Mouse (Mus musculus) liver, adult 2 months (tissue): ENCODE data around the gene Lef1. TPM values are rescaled to one million over a fixed set of nuclear protein-coding genes. Genes with fewer than 3 reads are reported as not detected.

Experiments used
- DNase-seq: peaks from one replicate; pipeline ENCODE4 v3.0.0-alpha.2; 2011; ENCODE audit warnings: low read depth, low spot score; ENCODE audit errors: extremely low read depth
- H3K27ac ChIP-seq: fragments of 200-500 bp; replicated peaks from 2 replicates; pipeline ENCODE4 v1.5.1; 2012; ENCODE audit warnings: low read depth, mild to moderate bottlenecking, control low read depth, inconsistent platforms, low read length; ENCODE audit not compliant: insufficient read depth
- H3K27me3 ChIP-seq: fragments of 200-500 bp; 2 replicates; pipeline ENCODE4 v1.6.1; 2012; ENCODE audit warnings: mild to moderate bottlenecking, moderate library complexity, low read length, inconsistent platforms; ENCODE audit not compliant: control insufficient read depth, insufficient read depth
- H3K36me3 ChIP-seq: fragments of 200-500 bp; 2 replicates; pipeline ENCODE4 v1.6.1; 2012; ENCODE audit warnings: low read length, inconsistent platforms; ENCODE audit not compliant: control insufficient read depth, insufficient read depth
- H3K4me1 ChIP-seq: fragments of 200-500 bp; 2 replicates; pipeline ENCODE4 v1.6.1; 2011; ENCODE audit warnings: low read length; ENCODE audit not compliant: control insufficient read depth, insufficient read depth
- H3K4me3 ChIP-seq: fragments of 200-500 bp; 2 replicates; pipeline ENCODE4 v1.5.1; 2011; ENCODE audit warnings: low read depth, mild to moderate bottlenecking, control low read depth, low read length, moderate library complexity; ENCODE audit not compliant: insufficient read depth
- H3K79me2 ChIP-seq: fragments of 200-500 bp; 2 replicates; pipeline ENCODE4 v1.6.1; 2012; ENCODE audit warnings: inconsistent platforms, mild to moderate bottlenecking, low read length, moderate library complexity; ENCODE audit not compliant: control insufficient read depth, insufficient read depth
- H3K9ac ChIP-seq: fragments of 200-500 bp; 2 replicates; pipeline ENCODE4 v1.6.1; 2012; ENCODE audit warnings: low read depth, mild to moderate bottlenecking, control low read depth, inconsistent platforms, low read length
- CTCF ChIP-seq: fragments of 200-500 bp; IDR thresholded peaks from 2 replicates; pipeline ENCODE4 v1.5.1; 2011; ENCODE audit warnings: low read depth, low read length, control low read depth
- POLR2A ChIP-seq: fragments of 200-500 bp; IDR thresholded peaks from 2 replicates; pipeline ENCODE4 v1.6.1; 2011; ENCODE audit warnings: low read length, control low read depth; ENCODE audit not compliant: insufficient read depth; ENCODE audit errors: extremely low read depth
- WGBS: fragments of 180-500 bp; shearing (Covaris S2); methylation state at CpG from one replicate; pipeline ENCODE4 v1.1.7; 2018; 5-methylcytosine and 5-hydroxymethylcytosine counted together
- polyA plus RNA-seq: library from polyadenylated mRNA; depleted of rRNA; stranded (reverse); fragments of >200 nt; gene quantifications from 2 replicates; pipeline ENCODE4 v1.2.3, GENCODE M21; 2012
- total RNA-seq: library from RNA; depleted of rRNA; stranded (reverse); fragments of >200 nt; gene quantifications from 2 replicates; pipeline ENCODE4 v1.2.3, GENCODE M21; 2014

Lef1 gene
- total and polyA plus RNA-seq, 2 experiments: 0.37 to 0.45 TPM

- TF ChIP-seq POLR2A: no peak
- TF ChIP-seq CTCF: no peak
- H3K36me3 ChIP-seq: no peaks in the 10 kb centered on the region
- no peak overlapping the region for H3K27ac ChIP-seq
- no peaks in the 10 kb centered on the region for H3K4me1 ChIP-seq
- no peaks in the 10 kb centered on the region for H3K27me3 ChIP-seq
- no peak overlapping the region for H3K4me3 ChIP-seq
- WGBS: 63% methylated on average over 7 of the region's 7 CpGs
- no peak overlapping the region for H3K9ac ChIP-seq
- no peak for DNase-seq
- no peaks in the 10 kb centered on the region for H3K79me2 ChIP-seq
These were observed 92.0 kb downstream of the Lef1 start for GRCm38 (mm10) chr3:131202311-131202710.

GRCm38 (mm10) chr3:131207846-131208245 lies 97.6 kb downstream of the Lef1 start:
- no peak for DNase-seq
- no peaks in the 10 kb centered on the region for H3K27me3 ChIP-seq
- H3K4me3 ChIP-seq: no peak overlapping the region
- no peak overlapping the region for H3K9ac ChIP-seq
- 75% methylated on average over 5 of the region's 5 CpGs for WGBS
- H3K79me2 ChIP-seq: no peaks in the 10 kb centered on the region
- TF ChIP-seq CTCF (no peak), POLR2A (no peak)
- no peak overlapping the region for H3K27ac ChIP-seq
- no peaks in the 10 kb centered on the region for H3K36me3 ChIP-seq
- H3K4me1 ChIP-seq: no peaks in the 10 kb centered on the region

GRCm38 (mm10) chr3:131208265-131208891 lies 98.1 kb downstream of the Lef1 start:
- no peak overlapping the region for H3K27ac ChIP-seq
- H3K79me2 ChIP-seq: no peaks in the 10 kb centered on the region
- TF ChIP-seq CTCF (no peak), POLR2A (no peak)
- no peak overlapping the region for H3K4me3 ChIP-seq
- no peaks in the 10 kb centered on the region for H3K4me1 ChIP-seq
- no peak overlapping the region for H3K9ac ChIP-seq
- H3K27me3 ChIP-seq: no peaks in the 10 kb centered on the region
- no peak for DNase-seq
- WGBS: 73% methylated on average over 13 of the region's 13 CpGs
- H3K36me3 ChIP-seq: no peaks in the 10 kb centered on the region

GRCm38 (mm10) chr3:131212200-131212599 lies 101.9 kb downstream of the Lef1 start:
- no peak overlapping the region for H3K4me3 ChIP-seq
- H3K27ac ChIP-seq: no peak overlapping the region
- 90% methylated on average over 7 of the region's 7 CpGs for WGBS
- TF ChIP-seq POLR2A (no peak), CTCF (peak; percentile 52)
- no peaks in the 10 kb centered on the region for H3K4me1 ChIP-seq
- no peaks in the 10 kb centered on the region for H3K79me2 ChIP-seq
- H3K9ac ChIP-seq: no peak overlapping the region
- no peaks in the 10 kb centered on the region for H3K27me3 ChIP-seq
- no peak for DNase-seq
- H3K36me3 ChIP-seq: no peaks in the 10 kb centered on the region

GRCm38 (mm10) chr3:131214060-131214658 lies 103.9 kb downstream of the Lef1 start:
- Histone ChIP-seq H3K79me2 (no peaks in the 10 kb centered on the region), H3K4me3 (no peak overlapping the region), H3K27me3 (no peaks in the 10 kb centered on the region), H3K36me3 (no peaks in the 10 kb centered on the region), H3K4me1 (no peaks in the 10 kb centered on the region), H3K27ac (no peak overlapping the region), H3K9ac (no peak overlapping the region)
- WGBS: 87% methylated on average over 9 of the region's 9 CpGs
- no peak for DNase-seq
- TF ChIP-seq CTCF (no peak), POLR2A (no peak)

GRCm38 (mm10) chr3:131214841-131215240 lies 104.6 kb downstream of the Lef1 start:
- no peak for DNase-seq
- Histone ChIP-seq H3K9ac (no peak overlapping the region), H3K79me2 (no peaks in the 10 kb centered on the region), H3K36me3 (no peaks in the 10 kb centered on the region), H3K4me1 (no peaks in the 10 kb centered on the region), H3K27me3 (no peaks in the 10 kb centered on the region), H3K27ac (no peak overlapping the region), H3K4me3 (no peak overlapping the region)
- WGBS: 58% methylated on average over 9 of the region's 9 CpGs
- TF ChIP-seq CTCF (peak; percentile 85), POLR2A (no peak)
